ENCODE assay signal across 9 mouse cellular contexts in the genomic region with DNA sequence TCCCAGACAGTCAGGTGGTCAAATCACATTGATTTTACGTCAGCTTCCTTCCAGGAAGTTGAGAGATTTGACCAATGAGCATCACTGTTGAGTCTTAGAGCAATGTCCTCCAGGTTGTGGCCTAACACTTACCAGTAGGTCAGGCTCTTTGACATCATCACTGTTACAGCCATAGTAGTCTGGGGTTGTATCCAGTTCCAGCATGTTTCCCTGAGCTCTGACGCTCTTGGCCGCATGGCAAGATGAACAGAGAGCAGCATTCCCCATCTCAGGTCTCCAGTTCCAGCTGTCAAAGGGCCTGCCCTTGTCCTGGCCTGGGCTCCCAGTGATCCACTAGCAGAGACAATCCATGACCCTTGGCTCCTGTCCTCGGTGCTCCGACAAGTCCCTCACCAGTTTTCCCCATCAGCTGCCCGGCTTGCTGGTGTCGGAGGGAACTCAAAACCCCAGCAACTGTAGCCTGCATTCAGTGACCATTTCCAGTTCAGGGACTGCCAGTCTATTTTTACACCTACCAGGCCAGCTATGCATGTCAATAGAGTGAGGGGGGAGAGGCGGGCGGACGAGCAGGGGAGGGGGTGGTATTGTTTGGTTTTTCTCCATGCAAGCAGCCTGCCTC.
DNase-seq lines count a peak whose midpoint lies in the region; ATAC-seq and TF ChIP-seq lines count a peak whose summit lies in the region.
"Had no signal": no experiment of that assay in that cellular context is flagged by ENCODE, and none has a peak within 500 bp of the region (broad histone marks: within the 10 kb centered on the region; RNA-seq: fewer than 3 reads in every experiment).

No protein-coding gene starts in this region.

- no peaks in the 10 kb centered on the region for H3K36me3 ChIP-seq in lung, embryonic 14.5 days (ENCODE audit: insufficient read depth)
- H3K36me3 ChIP-seq in lung, postnatal 0 days (ENCODE audit: insufficient read depth, low read length) = no peaks in the 10 kb centered on the region
- no peaks in the 10 kb centered on the region for H3K36me3 ChIP-seq in heart, embryonic 12.5 days
- H3K36me3 ChIP-seq in neural tube, embryonic 14.5 days (ENCODE audit: control insufficient read depth, insufficient read depth, low read length) = no peaks in the 10 kb centered on the region
- H3K36me3 ChIP-seq: embryonic facial prominence, embryonic 12.5 days had no signal

- no peak for TF ChIP-seq EP300 in lung, postnatal 0 days (IDR thresholded peaks at IDR 0.05)

- no peak for TF ChIP-seq CTCF in lung, embryonic 14.5 days (IDR thresholded peaks at IDR 0.05; ENCODE audit: low read depth)
- no peak for TF ChIP-seq CTCF in lung, postnatal 0 days (IDR thresholded peaks at IDR 0.05)
- no peak for TF ChIP-seq CTCF in left cerebral cortex, adult 2 months (IDR thresholded peaks at IDR 0.05)

- no peaks in the 10 kb centered on the region for H3K27me3 ChIP-seq in lung, embryonic 14.5 days (ENCODE audit: insufficient read depth, low read length)
- H3K27me3 ChIP-seq in lung, postnatal 0 days (replicated peaks; ENCODE audit: insufficient read depth, low read length) = no peaks in the 10 kb centered on the region
- no peaks in the 10 kb centered on the region for H3K27me3 ChIP-seq in heart, embryonic 12.5 days (replicated peaks)
- H3K27me3 ChIP-seq in neural tube, embryonic 14.5 days (ENCODE audit: control insufficient read depth, insufficient read depth, low read length) = no peaks in the 10 kb centered on the region
- H3K27me3 ChIP-seq: embryonic facial prominence, embryonic 12.5 days had no signal

- H3K9me3 ChIP-seq in lung, embryonic 14.5 days (ENCODE audit: low read depth, low read length) = no peaks in the 10 kb centered on the region
- no peaks in the 10 kb centered on the region for H3K9me3 ChIP-seq in lung, postnatal 0 days (ENCODE audit: low read length)
- H3K9me3 ChIP-seq in heart, embryonic 12.5 days (replicated peaks) = no peaks in the 10 kb centered on the region
- H3K9me3 ChIP-seq in neural tube, embryonic 14.5 days (ENCODE audit: control insufficient read depth, low read length) = no peaks in the 10 kb centered on the region
- H3K9me3 ChIP-seq: embryonic facial prominence, embryonic 12.5 days had no signal

- H3K4me2 ChIP-seq in lung, embryonic 14.5 days = peak overlapping the region; percentile 25; the same call in 1 of the 2 replicates
- H3K4me2 ChIP-seq in lung, postnatal 0 days (replicated peaks; ENCODE audit: low read depth, low read length) = no peak overlapping the region
- H3K4me2 ChIP-seq in heart, embryonic 12.5 days = peak overlapping the region; percentile 69
- no peak overlapping the region for H3K4me2 ChIP-seq in neural tube, embryonic 14.5 days (ENCODE audit: low read depth, low read length)
- H3K4me2 ChIP-seq: embryonic facial prominence, embryonic 12.5 days had no signal

- H3K4me1 ChIP-seq in lung, embryonic 14.5 days (ENCODE audit: insufficient read depth) = peaks cover 17% of the 10 kb centered on the region; the same call in 1 of the 2 replicates
- H3K4me1 ChIP-seq in lung, postnatal 0 days (ENCODE audit: insufficient read depth, low read depth, low read length) = peaks cover 5% of the 10 kb centered on the region; the same call in 1 of the 2 replicates
- H3K4me1 ChIP-seq in heart, embryonic 12.5 days (replicated peaks) = peaks cover 13% of the 10 kb centered on the region; the same call in 1 of the 2 replicates
- peaks cover 6% of the 10 kb centered on the region; the same call in 1 of the 2 replicates for H3K4me1 ChIP-seq in neural tube, embryonic 14.5 days (ENCODE audit: control insufficient read depth, insufficient read depth, low read length)

- WGBS in lung, embryonic 14.5 days = 48% methylated on average over 10 of the region's 10 CpGs
- 53% methylated on average over 10 of the region's 10 CpGs for WGBS in lung, postnatal 0 days
- 30% methylated on average over 10 of the region's 10 CpGs for WGBS in heart, embryonic 12.5 days
- WGBS in neural tube, embryonic 14.5 days = 41% methylated on average over 10 of the region's 10 CpGs

- intact Hi-C loops in left cerebral cortex, adult 2 months (cut with DNase I) = no loop called here

- no peak overlapping the region for H3K4me3 ChIP-seq in lung, embryonic 14.5 days (ENCODE audit: low read depth, low read length)
- H3K4me3 ChIP-seq in lung, postnatal 0 days (ENCODE audit: low read depth, low read length) = no peak overlapping the region
- H3K4me3 ChIP-seq in heart, embryonic 12.5 days = peak overlapping the region; percentile 45
- H3K4me3 ChIP-seq in neural tube, embryonic 14.5 days (ENCODE audit: low read depth, low read length) = no peak overlapping the region
- H3K4me3 ChIP-seq in left cerebral cortex, adult 2 months = no peak overlapping the region
- H3K4me3 ChIP-seq: embryonic facial prominence, embryonic 12.5 days had no signal

- ATAC-seq in lung, embryonic 14.5 days (ENCODE audit: insufficient read depth) = peak; percentile 65
- ATAC-seq in lung, postnatal 0 days = no peak
- peak; percentile 67; the same call in 1 of the 2 replicates for ATAC-seq in heart, embryonic 12.5 days (ENCODE audit: insufficient number of reproducible peaks, low FRiP score)
- ATAC-seq in neural tube, embryonic 14.5 days (ENCODE audit: low read depth) = peak; percentile 38; the same call in 1 of the 2 replicates

- H3K27ac ChIP-seq in lung, embryonic 14.5 days (ENCODE audit: low read depth) = peak overlapping the region; percentile 26; the same call in 1 of the 2 replicates
- H3K27ac ChIP-seq in lung, postnatal 0 days (ENCODE audit: low read length) = no peak overlapping the region
- peak overlapping the region; percentile 96 for H3K27ac ChIP-seq in heart, embryonic 12.5 days (ENCODE audit: poor library complexity, severe bottlenecking)
- H3K27ac ChIP-seq in neural tube, embryonic 14.5 days (ENCODE audit: low read depth, low read length) = no peak overlapping the region
- no peak overlapping the region for H3K27ac ChIP-seq in left cerebral cortex, adult 2 months
- H3K27ac ChIP-seq: embryonic facial prominence, embryonic 12.5 days had no signal

- no peak overlapping the region for H3K9ac ChIP-seq in lung, embryonic 14.5 days
- no peak overlapping the region for H3K9ac ChIP-seq in lung, postnatal 0 days (replicated peaks; ENCODE audit: low read depth)
- peak overlapping the region; percentile 30; the same call in 1 of the 2 replicates for H3K9ac ChIP-seq in heart, embryonic 12.5 days
- no peak overlapping the region for H3K9ac ChIP-seq in neural tube, embryonic 14.5 days (replicated peaks; ENCODE audit: low read depth, low read length)
- H3K9ac ChIP-seq: embryonic facial prominence, embryonic 12.5 days had no signal

- DNase-seq in lung, embryonic 14.5 days = peak; percentile 23
- no peak for DNase-seq in lung, postnatal 0 days (ENCODE audit: low spot score)
- DNase-seq in kidney, postnatal 10 days = peak; percentile 16
- DNase-seq in left cerebral cortex, adult 2 months (ENCODE audit: extremely low spot score in 1 of 2, low spot score in 2 of 2) = no peak
- DNase-seq in adrenal gland, adult (ENCODE audit: inconsistent age in 2 of 2, low spot score in 1 of 2) = no peak
- DNase-seq in cerebellum, postnatal 36 days = no peak

Comparison
In these comparisons a context has a peak if more than half of its experiments do, and no peak if none do; other contexts are left out.
1. DNase-seq: peak in lung, embryonic 14.5 days (single experiment) and kidney, postnatal 10 days (single experiment); none in lung, postnatal 0 days (single experiment), left cerebral cortex, adult 2 months (0 of 2), adrenal gland, adult (0 of 2) and cerebellum, postnatal 36 days (0 of 2).
2. H3K27ac ChIP-seq: peak in lung, embryonic 14.5 days (single experiment) and heart, embryonic 12.5 days (single experiment); none in lung, postnatal 0 days (single experiment), neural tube, embryonic 14.5 days (single experiment) and left cerebral cortex, adult 2 months (single experiment).
3. H3K4me2 ChIP-seq: peak in lung, embryonic 14.5 days (single experiment) and heart, embryonic 12.5 days (single experiment); none in lung, postnatal 0 days (single experiment) and neural tube, embryonic 14.5 days (single experiment).